Mouse (Mus musculus) heart, adult 2 months (tissue): ENCODE data around the gene Dnajc11. TPM values are rescaled to one million over a fixed set of nuclear protein-coding genes. Genes with fewer than 3 reads are reported as not detected.

ENCODE experiments used
- DNase-seq, 2 experiments: peaks; one replicate each; pipeline ENCODE4 v3.0.0; 2021
- H3K27ac ChIP-seq: fragments of 200-600 bp; 2 replicates; pipeline ENCODE4 v1.8.1; 2022
- H3K27me3 ChIP-seq: fragments of 200-500 bp; 2 replicates; pipeline ENCODE4 v1.6.1; 2012; ENCODE audit warnings: mild to moderate bottlenecking, low read length, inconsistent platforms, mixed read lengths; ENCODE audit not compliant: control insufficient read depth, insufficient read depth
- H3K36me3 ChIP-seq: fragments of 200-500 bp; 2 replicates; pipeline ENCODE4 v1.6.1; 2012; ENCODE audit warnings: low read length, inconsistent platforms; ENCODE audit not compliant: control insufficient read depth, insufficient read depth
- H3K4me1 ChIP-seq: fragments of 200-500 bp; 2 replicates; pipeline ENCODE4 v1.6.1; 2011; ENCODE audit warnings: low read length; ENCODE audit not compliant: control insufficient read depth, insufficient read depth
- H3K4me3 ChIP-seq: fragments of 200-600 bp; 2 replicates; pipeline ENCODE4 v1.8.1; 2022
- H3K79me2 ChIP-seq: fragments of 200-500 bp; replicated peaks from 2 replicates; pipeline ENCODE4 v1.6.1; 2012; ENCODE audit warnings: mild to moderate bottlenecking, inconsistent platforms, low read length, moderate library complexity, mixed read lengths; ENCODE audit not compliant: control insufficient read depth, insufficient read depth
- H3K9ac ChIP-seq: fragments of 200-500 bp; 2 replicates; pipeline ENCODE4 v1.6.1; 2012; ENCODE audit warnings: low read depth, mild to moderate bottlenecking, control low read depth, inconsistent platforms, low read length, mixed read lengths
- CTCF ChIP-seq: fragments of 200-600 bp; IDR thresholded peaks from 2 replicates; pipeline ENCODE4 v1.8.1; 2022; ENCODE audit warnings: antibody characterized with exemption, mild to moderate bottlenecking, moderate library complexity
- EP300 ChIP-seq: fragments of 200-500 bp; IDR thresholded peaks from 2 replicates; pipeline ENCODE4 v1.6.1; 2011; ENCODE audit warnings: low read depth, low read length, control low read depth; ENCODE audit not compliant: insufficient read depth
- POLR2A ChIP-seq: fragments of 200-500 bp; IDR thresholded peaks from 2 replicates; pipeline ENCODE4 v1.6.1; 2011; ENCODE audit warnings: mild to moderate bottlenecking, low read depth, low read length, control low read depth; ENCODE audit not compliant: insufficient read depth
- WGBS: fragments of 180-500 bp; shearing (Covaris S2); methylation state at CpG from one replicate; pipeline ENCODE4 v1.1.7; 2018; 5-methylcytosine and 5-hydroxymethylcytosine counted together
- intact Hi-C: fragments of 180-260 bp; cut with DNase I; formaldehyde crosslinking; loops from one replicate; pipeline ENCODE4 v1.15.1; 2025
- polyA plus RNA-seq: library from polyadenylated mRNA; depleted of rRNA; stranded (reverse); fragments of >200 nt; gene quantifications from 2 replicates; pipeline ENCODE4 v1.2.3, GENCODE M21; 2012
- total RNA-seq, 2 experiments: library from RNA; stranded (reverse); gene quantifications; 2 replicates each; pipeline ENCODE4 v1.2.3; 2021

Gene Dnajc11
- total and polyA plus RNA-seq, 3 experiments = 55.9 to 84.3 (median 71.0) TPM

DNA sequence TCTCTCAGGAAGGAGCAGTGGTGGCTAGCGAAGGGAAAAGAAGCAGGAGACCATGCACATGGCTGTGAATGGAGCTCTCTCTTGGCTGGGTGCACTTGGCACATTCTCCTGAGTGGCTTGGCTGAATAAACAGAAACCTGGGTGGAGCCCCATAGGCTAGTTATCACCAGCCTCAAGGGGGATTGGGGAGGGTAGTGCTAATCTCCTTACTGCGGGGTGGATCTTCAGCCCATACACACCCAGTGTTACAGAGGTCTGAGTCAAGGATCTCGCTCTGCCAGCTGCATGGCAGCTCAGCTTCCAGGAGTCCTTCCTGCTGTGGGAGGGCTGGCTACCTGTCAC lies 27.0 kb downstream of the Dnajc11 start:
- intact Hi-C loops = no loop called here
- H3K4me3 ChIP-seq = no peak overlapping the region
- 36% methylated on average over 3 of the region's 3 CpGs for WGBS
- no peak for TF ChIP-seq EP300
- no peak for TF ChIP-seq CTCF
- TF ChIP-seq POLR2A = no peak
- no peak overlapping the region for H3K27ac ChIP-seq
- no peak for DNase-seq
- H3K4me1 ChIP-seq = no peaks in the 10 kb centered on the region; the same call in 1 of the 2 replicates
- H3K79me2 ChIP-seq = no peaks in the 10 kb centered on the region
- no peak overlapping the region for H3K9ac ChIP-seq
- no peaks in the 10 kb centered on the region for H3K27me3 ChIP-seq
- no peaks in the 10 kb centered on the region for H3K36me3 ChIP-seq

DNA sequence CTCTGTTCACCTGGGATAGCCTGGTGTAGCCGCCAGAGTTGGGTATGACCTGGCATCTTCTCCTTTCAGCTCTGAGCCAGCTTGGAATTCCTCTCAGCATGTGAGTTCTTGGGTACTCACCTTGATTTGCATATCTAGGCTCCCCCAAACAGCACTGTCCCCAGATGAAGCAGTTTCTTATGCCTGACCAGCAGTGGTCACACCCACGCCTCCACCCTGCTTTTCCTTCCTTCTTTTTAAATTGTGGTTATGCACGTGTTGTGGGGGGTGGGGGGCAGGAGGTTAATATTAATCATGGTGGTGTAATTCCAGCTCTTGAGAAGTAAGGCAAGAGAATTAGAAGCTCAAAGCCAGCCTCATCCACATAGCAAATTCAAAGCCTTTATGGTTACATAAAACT lies 29.3 kb downstream of the Dnajc11 start:
- Histone ChIP-seq H3K79me2 (no peaks in the 10 kb centered on the region), H3K27me3 (no peaks in the 10 kb centered on the region), H3K36me3 (no peaks in the 10 kb centered on the region), H3K9ac (no peak overlapping the region), H3K27ac (no peak overlapping the region), H3K4me1 (no peaks in the 10 kb centered on the region; the same call in 1 of the 2 replicates), H3K4me3 (no peak overlapping the region)
- no peak for DNase-seq
- intact Hi-C loops = no loop called here
- TF ChIP-seq POLR2A (no peak), EP300 (no peak), CTCF (no peak)
- 73% methylated on average over 3 of the region's 3 CpGs for WGBS

DNA sequence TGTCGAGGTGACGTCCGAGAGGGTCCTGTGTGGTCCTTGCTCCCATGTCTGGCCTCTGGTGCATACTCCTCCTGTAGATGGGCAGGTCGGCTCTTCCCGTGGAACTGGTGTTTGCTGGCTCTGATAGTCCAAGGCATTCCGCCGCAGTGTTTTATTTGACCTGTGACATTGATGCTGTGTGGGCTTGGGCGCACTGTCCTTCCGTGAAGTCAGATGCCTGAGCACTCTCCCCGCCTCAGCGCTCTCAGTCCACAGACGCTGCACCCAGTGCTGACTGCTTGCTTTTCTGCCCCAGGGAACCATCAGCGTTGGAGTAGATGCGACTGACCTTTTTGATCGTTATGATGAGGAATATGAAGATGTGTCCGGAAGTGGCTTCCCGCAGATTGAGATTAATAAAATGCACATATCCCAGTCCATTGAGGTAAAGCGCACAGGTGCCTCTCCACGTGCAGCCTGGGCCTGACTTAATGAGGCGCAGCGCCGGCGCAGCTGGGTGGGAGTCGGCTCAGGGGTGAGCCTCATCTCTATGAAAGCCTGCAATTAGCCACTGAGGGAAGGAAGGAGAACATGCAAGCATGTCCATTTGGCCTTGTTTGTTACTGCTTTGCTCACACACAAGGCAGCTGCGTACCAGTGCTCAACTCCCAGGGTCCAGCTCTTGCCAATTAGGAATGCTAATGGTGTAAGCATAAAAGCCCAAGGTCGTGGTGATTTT lies 34.9 kb downstream of the Dnajc11 start:
- Histone ChIP-seq H3K27me3 (no peaks in the 10 kb centered on the region), H3K4me1 (no peaks in the 10 kb centered on the region), H3K27ac (no peak overlapping the region), H3K4me3 (no peak overlapping the region), H3K9ac (no peak overlapping the region), H3K79me2 (no peaks in the 10 kb centered on the region), H3K36me3 (no peaks in the 10 kb centered on the region)
- WGBS = 94% methylated on average over 26 of the region's 26 CpGs
- TF ChIP-seq POLR2A (no peak), CTCF (no peak), EP300 (no peak)
- intact Hi-C loops = no loop called here
- DNase-seq = no peak

DNA sequence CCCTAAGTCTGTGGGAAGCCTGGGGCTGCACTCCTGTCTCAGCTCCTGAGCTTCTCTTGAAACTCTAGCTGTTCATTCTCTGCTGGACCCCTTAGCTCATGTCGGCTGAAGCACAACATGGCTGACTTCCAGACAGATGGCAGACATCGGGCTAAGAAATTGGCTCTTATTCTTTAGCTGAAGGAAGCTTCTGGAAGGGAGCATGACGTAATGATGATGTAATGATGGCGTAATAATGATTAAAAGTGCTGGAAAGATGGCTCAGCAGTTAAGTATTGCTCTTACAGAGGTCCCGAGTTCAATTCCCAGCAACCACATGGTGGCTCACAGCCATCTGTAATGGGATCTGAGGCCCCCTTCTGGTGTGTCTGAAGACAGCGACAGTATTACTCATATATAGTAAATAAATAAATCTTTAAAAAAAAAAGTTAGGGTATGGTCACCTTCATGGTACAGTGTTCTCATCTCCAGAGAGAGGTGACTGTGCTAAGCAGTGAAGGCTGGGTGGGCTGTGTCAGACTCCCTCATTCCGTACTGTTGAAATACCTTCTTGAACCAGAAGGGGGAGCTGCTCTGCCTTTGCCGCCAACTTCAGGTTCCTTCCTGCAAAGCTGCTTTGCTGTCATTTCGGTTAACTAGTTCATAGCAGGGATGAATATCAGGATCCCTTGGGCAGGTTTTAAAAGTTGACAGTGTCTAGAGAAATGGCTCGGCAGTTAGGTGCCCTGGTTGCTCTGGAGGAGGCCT lies 38.9 kb downstream of the Dnajc11 start:
- H3K27me3 ChIP-seq = no peaks in the 10 kb centered on the region
- no peak overlapping the region for H3K9ac ChIP-seq
- intact Hi-C loops = no loop called here
- no peak overlapping the region for H3K4me3 ChIP-seq
- H3K4me1 ChIP-seq = no peaks in the 10 kb centered on the region
- WGBS = 65% methylated on average over 10 of the region's 10 CpGs
- TF ChIP-seq CTCF = peak; percentile 77
- no peak for TF ChIP-seq EP300
- H3K36me3 ChIP-seq = no peaks in the 10 kb centered on the region
- no peak overlapping the region for H3K27ac ChIP-seq
- H3K79me2 ChIP-seq = no peaks in the 10 kb centered on the region
- no peak for DNase-seq

DNA sequence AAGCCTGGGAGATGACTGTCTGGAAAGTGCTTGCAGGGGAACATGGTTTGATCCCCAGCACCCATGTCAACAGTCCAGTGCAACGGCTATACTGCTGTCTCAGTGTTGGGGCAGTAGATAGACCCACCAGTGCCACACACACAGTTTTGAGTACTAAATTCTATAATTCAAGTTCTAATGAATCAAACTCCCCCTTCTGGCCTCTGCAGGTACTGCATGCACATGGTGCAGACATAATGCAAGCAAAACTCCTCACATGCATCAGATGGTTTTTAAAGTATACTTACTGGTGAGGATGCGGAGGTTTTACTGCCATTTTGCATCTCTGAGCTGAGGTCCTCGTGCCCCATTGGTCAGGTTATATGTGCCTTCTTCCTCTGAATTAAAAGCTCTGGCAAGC lies 42.0 kb downstream of the Dnajc11 start:
- Histone ChIP-seq H3K79me2 (no peaks in the 10 kb centered on the region), H3K4me3 (no peak overlapping the region), H3K27me3 (no peaks in the 10 kb centered on the region), H3K9ac (no peak overlapping the region), H3K27ac (no peak overlapping the region), H3K36me3 (no peaks in the 10 kb centered on the region), H3K4me1 (no peaks in the 10 kb centered on the region)
- DNase-seq = no peak
- TF ChIP-seq EP300 (no peak), CTCF (peak; percentile 72), POLR2A (no peak)
- 93% methylated on average over 3 of the region's 3 CpGs for WGBS
- intact Hi-C loops = no loop called here

DNA sequence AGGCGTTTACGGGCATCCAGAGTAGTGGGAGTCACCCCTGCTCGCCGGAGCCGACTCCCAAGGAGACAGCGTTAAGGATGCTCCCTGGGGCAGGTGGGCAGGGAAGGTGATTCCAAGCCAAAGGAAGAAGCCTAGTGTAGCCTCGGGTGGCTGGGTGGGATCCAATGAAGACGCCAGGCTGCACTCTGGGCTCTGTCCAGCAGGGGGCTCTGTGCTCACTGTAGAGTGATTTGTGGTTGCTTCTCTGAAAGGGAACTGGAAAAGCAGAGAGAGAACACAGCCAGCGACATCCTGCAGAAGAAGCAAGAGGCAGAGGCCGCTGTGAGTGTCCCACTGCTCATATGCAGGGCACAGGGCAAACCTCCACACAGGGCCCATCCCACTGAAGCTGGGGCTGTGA lies 44.3 kb downstream of the Dnajc11 start:
- Histone ChIP-seq H3K4me1 (no peaks in the 10 kb centered on the region), H3K9ac (no peak overlapping the region), H3K4me3 (no peak overlapping the region), H3K79me2 (no peaks in the 10 kb centered on the region), H3K27ac (no peak overlapping the region), H3K36me3 (no peaks in the 10 kb centered on the region), H3K27me3 (no peaks in the 10 kb centered on the region)
- intact Hi-C loops = no loop called here
- 34% methylated on average over 10 of the region's 10 CpGs for WGBS
- peak; percentile 79 to 90 for DNase-seq
- TF ChIP-seq EP300 (no peak), CTCF (peak; percentile 98), POLR2A (no peak)
